Mouse (Mus musculus): ENCODE measurements at regions not wholly inside any gene's neighbourhood (a gene's known extent, or its start where the extent isn't known, plus 50 kb on each side); places are given as distances from the start of the nearest gene placed in this dataset.

DNA sequence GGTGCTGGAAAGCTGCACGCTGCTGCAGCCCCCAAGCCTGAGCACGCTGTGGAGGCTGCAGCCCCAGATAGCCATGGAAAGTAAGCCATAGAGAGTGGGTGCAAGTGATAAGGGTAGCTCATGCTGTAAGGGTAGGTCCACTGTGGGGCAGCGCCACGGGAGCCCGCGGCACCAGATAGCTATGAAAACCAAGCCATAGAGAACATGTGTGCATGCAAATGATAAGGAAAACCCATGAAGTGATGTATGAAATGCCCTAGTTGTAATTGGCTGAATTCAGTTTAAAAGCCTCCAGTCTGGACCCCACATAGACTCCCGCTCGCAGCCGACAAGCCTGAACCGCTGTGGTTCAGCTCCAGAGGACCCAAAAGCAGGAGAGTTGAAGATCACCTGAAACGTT is 58.8 kb upstream of the L3mbtl3 start:
- no peak for DNase-seq (ENCODE audit: low spot score)

- no peak for DNase-seq (ENCODE audit: low spot score)
These were observed 64.9 kb upstream of the L3mbtl3 start for GRCm38 (mm10) chr10:26440720-26441119.

GRCm38 (mm10) chr10:26484311-26484710 is 108.5 kb upstream of the L3mbtl3 start:
- no peak for DNase-seq (ENCODE audit: low spot score)

DNA sequence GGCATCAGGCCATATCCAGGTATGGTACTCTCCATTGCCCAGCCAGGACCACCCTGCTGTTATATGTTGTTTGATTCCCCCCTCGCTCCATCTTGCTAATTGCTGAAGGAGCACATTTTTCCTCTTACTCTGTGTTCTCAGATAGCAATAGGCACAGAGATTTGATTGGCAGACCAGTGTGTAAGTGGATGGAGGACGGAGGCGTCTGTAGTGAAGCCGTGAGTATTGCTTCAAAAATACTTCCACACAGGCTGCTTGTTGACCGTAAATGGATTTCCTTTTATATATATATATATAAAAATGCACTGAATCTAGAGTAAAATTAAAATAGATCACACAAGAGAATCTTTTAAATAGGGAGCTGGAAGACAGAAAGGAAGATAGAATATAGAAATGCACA is 115.6 kb upstream of the L3mbtl3 start:
- no peak for DNase-seq (ENCODE audit: low spot score)

DNA sequence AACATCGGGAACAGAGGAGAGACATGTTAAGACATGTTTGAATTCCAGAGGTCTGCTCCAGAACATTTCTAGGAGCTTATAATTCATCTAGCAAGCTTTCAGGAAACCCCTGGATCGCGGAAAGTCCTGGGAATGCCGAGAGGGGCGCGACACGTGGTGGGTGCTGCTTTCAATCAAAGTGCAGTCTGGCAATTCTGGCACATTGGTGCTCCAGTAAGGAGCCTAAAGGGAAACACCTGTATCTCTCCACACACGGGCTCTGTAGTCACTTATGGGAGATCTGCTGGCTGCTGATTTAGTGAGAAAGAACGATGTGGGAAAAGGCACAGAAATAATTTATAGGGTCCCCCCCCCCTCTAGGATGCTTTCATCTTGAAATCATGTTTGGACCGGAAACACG is 116.4 kb upstream of the L3mbtl3 start:
- DNase-seq (ENCODE audit: low spot score): no peak

- no peak for DNase-seq (ENCODE audit: low spot score)
These were observed 117.2 kb upstream of the L3mbtl3 start for GRCm38 (mm10) chr10:26492856-26493484.

DNA sequence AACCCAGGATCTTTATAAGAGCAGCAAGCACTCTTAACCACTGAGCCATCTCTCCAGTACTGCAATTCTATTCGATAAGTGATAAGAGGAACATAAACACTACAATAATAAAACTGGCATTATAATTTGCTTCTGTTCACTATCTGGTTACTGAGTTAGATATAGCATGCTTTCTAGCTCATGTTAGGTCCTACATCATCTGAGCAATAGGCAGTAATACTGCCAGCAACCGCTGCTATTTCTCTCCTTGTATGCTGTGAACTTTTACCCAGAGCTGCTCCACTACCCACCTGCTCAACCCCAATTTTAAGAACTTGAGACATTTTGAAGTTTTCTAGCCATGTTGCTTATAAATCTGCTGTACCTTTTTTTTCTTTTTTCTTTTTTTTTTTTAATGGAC is 118.0 kb upstream of the L3mbtl3 start:
- DNase-seq (ENCODE audit: low spot score): no peak

GRCm38 (mm10) chr10:26494380-26494781 is 118.6 kb upstream of the L3mbtl3 start:
- no peak for DNase-seq (ENCODE audit: low spot score)

DNA sequence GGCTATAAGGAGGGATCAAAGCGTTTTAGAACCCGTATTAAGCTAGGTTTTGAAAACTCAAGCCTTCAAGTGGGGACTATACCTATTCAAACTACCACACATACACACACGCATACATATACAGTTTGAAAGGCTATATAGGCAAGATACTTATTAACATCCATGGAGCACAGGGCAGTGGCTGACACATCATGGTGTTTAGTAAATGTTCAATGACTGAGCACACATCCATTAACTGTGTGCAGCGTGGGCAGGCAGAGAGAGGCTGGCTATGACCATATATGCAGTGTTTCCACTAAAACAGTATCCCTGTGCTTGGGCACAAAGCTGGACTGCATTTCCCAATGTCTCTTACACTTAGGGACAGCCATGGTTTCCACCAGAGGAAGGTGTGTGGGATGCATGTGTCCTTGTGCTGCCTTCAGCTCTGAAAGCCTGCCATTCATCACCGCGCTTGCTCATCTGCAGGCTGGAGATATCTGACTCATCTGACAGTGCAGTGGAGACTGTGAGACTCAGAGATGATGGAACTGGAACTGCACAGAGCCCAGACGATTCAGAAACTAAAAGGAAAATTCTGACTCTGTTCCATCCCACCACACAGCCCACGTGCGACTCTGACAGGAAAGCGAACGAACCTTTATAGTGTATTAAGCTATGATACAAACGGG is 124.6 kb upstream of the L3mbtl3 start:
- DNase-seq (ENCODE audit: low spot score): no peak

DNA sequence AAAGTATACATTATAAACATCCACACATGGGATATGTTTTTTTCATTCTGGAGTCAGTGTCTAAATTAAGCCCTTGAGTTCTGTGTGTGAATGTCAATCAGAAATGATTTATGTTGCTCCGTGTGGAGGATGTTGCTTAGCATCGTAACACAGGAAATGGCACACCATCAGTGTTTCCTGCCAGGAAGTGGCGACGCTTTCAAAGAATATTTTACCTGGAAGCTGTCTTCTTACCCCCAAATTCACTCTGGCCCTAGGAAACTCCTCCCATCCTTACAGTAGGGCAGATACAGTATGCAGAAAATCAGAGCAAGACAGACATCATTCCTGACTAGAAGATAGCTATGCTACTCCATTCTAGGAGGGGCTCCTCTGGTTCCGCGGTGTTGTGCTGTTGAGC is 145.1 kb upstream of the L3mbtl3 start:
- no peak for DNase-seq (ENCODE audit: low spot score)

- DNase-seq (ENCODE audit: low spot score): no peak
These were observed 150.2 kb upstream of the L3mbtl3 start for GRCm38 (mm10) chr10:26525848-26526546.

- no peak for DNase-seq (ENCODE audit: low spot score)
These were observed 164.4 kb upstream of the L3mbtl3 start for GRCm38 (mm10) chr10:26540189-26540588.

DNA sequence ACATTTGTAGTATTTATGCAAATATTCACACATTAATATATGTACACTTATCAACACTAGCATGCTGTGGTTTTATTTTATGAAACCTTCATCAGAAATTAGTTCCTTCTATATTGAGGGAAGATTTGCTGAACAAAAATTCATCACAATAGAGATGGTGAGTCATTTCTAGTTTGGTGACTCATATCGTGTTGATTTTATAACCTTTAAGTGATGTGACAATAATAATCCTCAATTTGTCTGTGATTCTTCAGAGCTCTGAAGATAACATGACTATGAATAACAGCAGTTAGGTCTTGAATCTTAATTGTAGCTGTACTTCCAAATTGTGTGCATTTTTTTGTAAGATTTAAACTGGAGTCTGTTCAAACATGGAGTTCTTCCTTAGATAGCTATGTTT is 168.3 kb upstream of the L3mbtl3 start:
- no peak for DNase-seq (ENCODE audit: low spot score)

DNA sequence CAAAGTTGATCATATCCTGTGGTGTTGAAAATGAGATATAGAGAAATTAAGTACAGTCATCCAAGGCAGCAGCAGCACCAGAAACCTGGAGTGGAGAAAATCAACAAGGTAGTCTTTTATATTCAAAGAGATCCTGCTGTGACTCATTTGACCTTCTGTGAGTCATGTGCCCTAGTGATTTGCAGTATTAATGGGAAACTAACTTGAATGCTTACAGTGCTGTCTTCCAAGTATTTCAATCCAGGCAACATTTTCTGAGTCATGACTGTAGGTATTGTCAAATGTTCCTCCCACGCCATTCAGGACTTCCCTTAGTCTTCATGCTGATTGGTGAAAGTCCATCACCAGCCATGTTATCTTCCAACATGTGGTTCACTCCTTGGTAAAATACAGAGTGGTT is 169.0 kb upstream of the L3mbtl3 start:
- DNase-seq (ENCODE audit: low spot score): no peak

DNA sequence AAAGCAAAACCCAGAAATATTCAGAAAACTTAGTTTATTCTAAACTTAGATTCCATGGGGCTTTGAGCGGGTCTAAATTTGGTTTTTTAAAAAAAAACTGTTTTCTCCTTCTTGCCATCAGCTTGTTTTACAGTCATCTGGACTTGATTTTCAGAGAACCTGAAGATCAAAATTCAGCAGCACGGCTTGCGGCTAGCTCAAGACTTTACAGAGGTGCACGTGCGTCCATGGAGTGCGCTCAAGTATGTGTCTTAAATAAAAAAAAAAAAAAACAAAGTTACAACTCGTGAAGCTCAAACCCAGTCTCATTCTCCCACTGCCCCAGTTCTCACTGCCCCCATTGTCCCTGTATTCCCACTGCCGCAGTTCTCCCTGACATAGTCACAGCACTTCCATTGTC is 180.5 kb upstream of the L3mbtl3 start:
- DNase-seq (ENCODE audit: low spot score): no peak

- DNase-seq (ENCODE audit: low spot score): no peak
These were observed 182.3 kb upstream of the L3mbtl3 start for GRCm38 (mm10) chr10:26558118-26558517.

GRCm38 (mm10) chr10:26559323-26559722 is 183.6 kb upstream of the L3mbtl3 start:
- DNase-seq (ENCODE audit: low spot score): no peak

- DNase-seq (ENCODE audit: low spot score): no peak
These were observed 184.7 kb upstream of the L3mbtl3 start for GRCm38 (mm10) chr10:26560456-26560855.

GRCm38 (mm10) chr10:26564462-26564861 is 188.7 kb upstream of the L3mbtl3 start:
- peak; percentile 21 for DNase-seq (ENCODE audit: low spot score)

- DNase-seq (ENCODE audit: low spot score): no peak
These were observed 185.6 kb upstream of the Arhgap18 start for GRCm38 (mm10) chr10:26567613-26568012.

DNA sequence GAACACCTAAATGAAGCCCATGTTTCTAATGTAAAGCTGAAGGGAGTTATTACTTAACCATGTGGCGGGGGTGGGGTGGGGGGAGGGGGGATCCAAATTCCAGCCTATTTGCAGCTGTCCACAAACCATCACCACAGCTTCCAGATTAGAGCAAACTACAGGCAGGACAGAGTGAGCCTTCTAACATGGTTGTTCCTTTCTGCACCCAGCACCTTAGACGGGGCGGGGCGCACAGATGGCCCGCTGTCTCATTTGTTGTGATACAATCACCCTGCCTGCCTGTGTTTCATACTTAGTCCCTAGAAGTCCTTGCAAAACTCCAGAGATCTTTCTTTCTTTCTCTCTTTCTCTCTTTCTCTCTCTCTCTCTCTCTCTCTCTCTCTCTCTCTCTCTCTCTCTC is 182.8 kb upstream of the Arhgap18 start:
- DNase-seq (ENCODE audit: low spot score): no peak

DNA sequence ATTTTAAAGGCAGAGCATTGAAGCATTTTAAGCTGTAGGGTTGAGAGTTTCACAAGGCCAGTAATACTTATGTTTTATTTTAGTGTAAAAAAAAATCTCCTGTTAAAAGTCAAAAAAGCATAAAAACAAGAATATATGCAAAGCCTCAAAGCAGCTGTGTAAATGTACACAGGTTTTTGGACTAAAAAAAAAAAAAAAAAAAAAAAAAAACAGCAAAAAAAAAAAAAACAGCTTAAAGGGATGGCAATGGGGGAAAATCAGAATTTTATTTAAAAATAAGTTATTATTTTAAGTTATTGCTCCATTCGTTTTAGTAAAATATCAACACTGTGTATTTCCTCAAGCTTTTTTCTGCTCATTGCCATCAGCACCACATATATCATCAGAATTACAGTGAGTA is 181.8 kb upstream of the Arhgap18 start:
- DNase-seq (ENCODE audit: low spot score): no peak

- no peak for DNase-seq (ENCODE audit: low spot score)
These were observed 177.1 kb upstream of the Arhgap18 start for GRCm38 (mm10) chr10:26576153-26576552.

DNA sequence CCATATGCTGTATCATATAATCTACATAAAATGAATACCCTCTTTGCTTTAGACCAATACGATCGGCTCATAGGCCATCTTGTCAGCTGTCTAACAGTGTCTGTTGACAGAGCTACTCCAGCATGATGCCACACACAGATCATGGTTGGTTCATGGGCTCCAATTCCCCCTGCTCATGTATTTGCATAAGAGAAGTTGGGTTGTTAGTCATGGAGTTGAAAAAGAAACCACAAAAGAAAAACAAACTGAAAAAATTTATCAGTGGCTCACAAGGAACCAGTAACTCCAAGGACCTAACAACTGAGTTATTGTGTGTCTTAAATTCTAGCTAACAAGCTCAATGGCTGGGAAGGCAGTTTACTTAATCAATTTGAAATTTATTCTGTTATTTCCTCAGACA is 176.1 kb upstream of the Arhgap18 start:
- no peak for DNase-seq (ENCODE audit: low spot score)
